Comparison of ENCODE assay signal across 7 mouse cellular contexts in genomic region chr6:137734846-137735609, GRCm38 (mm10). TPM values are rescaled to one million over a fixed set of nuclear protein-coding genes. Genes with fewer than 3 reads are reported as not detected.
DNase-seq lines count a peak whose midpoint lies in the region; ATAC-seq lines count a peak whose summit lies in the region.

Gene Strap, plus strand, starts transcription at chr6:137735078.

- H3K36me3 ChIP-seq in embryonic facial prominence, embryonic 10.5 days (replicated peaks): peaks cover 32% of the 10 kb centered on the region
- H3K36me3 ChIP-seq in limb, embryonic 10.5 days: peaks cover 34% of the 10 kb centered on the region
- H3K36me3 ChIP-seq in midbrain, embryonic 13.5 days: peaks cover 21% of the 10 kb centered on the region

- peak within 1 kb of the TSS; percentile 93 for H3K4me3 ChIP-seq in embryonic facial prominence, embryonic 10.5 days
- peak within 1 kb of the TSS; percentile 90 for H3K4me3 ChIP-seq in limb, embryonic 10.5 days
- peak within 1 kb of the TSS; percentile 95 for H3K4me3 ChIP-seq in midbrain, embryonic 13.5 days (replicated peaks)

- under 1% methylated on average over 81 of the region's 86 CpGs for WGBS in embryonic facial prominence, embryonic 10.5 days
- WGBS in limb, embryonic 10.5 days: under 1% methylated on average over 80 of the region's 86 CpGs
- under 1% methylated on average over 77 of the region's 86 CpGs for WGBS in midbrain, embryonic 13.5 days

- peaks cover 15% of the 10 kb centered on the region for H3K4me1 ChIP-seq in embryonic facial prominence, embryonic 10.5 days
- peaks cover 13% of the 10 kb centered on the region for H3K4me1 ChIP-seq in limb, embryonic 10.5 days
- peaks cover 29% of the 10 kb centered on the region for H3K4me1 ChIP-seq in midbrain, embryonic 13.5 days (replicated peaks)

- peak within 1 kb of the TSS; percentile 95 for H3K27ac ChIP-seq in embryonic facial prominence, embryonic 10.5 days (replicated peaks)
- H3K27ac ChIP-seq in limb, embryonic 10.5 days: peak within 1 kb of the TSS; percentile 95
- peak within 1 kb of the TSS; percentile 84 for H3K27ac ChIP-seq in midbrain, embryonic 13.5 days

- peak within 1 kb of the TSS; percentile 94 for H3K4me2 ChIP-seq in midbrain, embryonic 13.5 days (replicated peaks)

- H3K9me3 ChIP-seq in embryonic facial prominence, embryonic 10.5 days: no peaks in the 10 kb centered on the region
- H3K9me3 ChIP-seq in limb, embryonic 10.5 days (replicated peaks): no peaks in the 10 kb centered on the region
- H3K9me3 ChIP-seq in midbrain, embryonic 13.5 days: no peaks in the 10 kb centered on the region

- H3K9ac ChIP-seq in midbrain, embryonic 13.5 days (replicated peaks): peak within 1 kb of the TSS; percentile 93

- peak; percentile 95 for DNase-seq in adrenal gland, postnatal 10 days
- peak; percentile 99 for DNase-seq in embryonic facial prominence, embryonic 10.5 days (ENCODE audit: low spot score)
- DNase-seq in kidney, adult 11 months: peak; percentile 91
- DNase-seq in limb, embryonic 10.5 days (ENCODE audit: low spot score): peak; percentile 100
- peak; percentile 93 for DNase-seq in spleen, adult 12 weeks (ENCODE audit: low spot score)

- H3K27me3 ChIP-seq in embryonic facial prominence, embryonic 10.5 days (replicated peaks; ENCODE audit: low read depth, poor library complexity, severe bottlenecking): 0 out of 2 replicates have a peak, but pooled peaks cover 15% of the 10 kb centered on the region
- no peaks in the 10 kb centered on the region; the same call in 1 of the 2 replicates for H3K27me3 ChIP-seq in limb, embryonic 10.5 days (ENCODE audit: low read depth, poor library complexity, severe bottlenecking)
- H3K27me3 ChIP-seq in midbrain, embryonic 13.5 days: peaks cover 10% of the 10 kb centered on the region; the same call in 1 of the 2 replicates

- ATAC-seq in granulocyte monocyte progenitor cell, adult 5-6 weeks (replicated peaks; ENCODE audit: poor library complexity, severe bottlenecking): peak; percentile 96
- peak; percentile 98 for ATAC-seq in midbrain, embryonic 13.5 days

RNA-seq across cellular contexts. Expression of gene Strap, which starts in this region (rescaled TPM):
- total RNA-seq in adrenal gland, postnatal 10 days (2021): 100 to 1,000 TPM; 102 to 113 TPM
- 221 and 223 TPM in 2 replicates for polyA plus RNA-seq in embryonic facial prominence, embryonic 10.5 days (2016; fragmentation: Nextera tagmentation; extraction: Ambion mirVana)
- 116 and 121 TPM in 2 replicates for total RNA-seq in granulocyte monocyte progenitor cell, adult 5-6 weeks (2014; fragmentation: Nextera tagmentation)
- 155 and 171 TPM in 2 replicates for total RNA-seq in granulocyte monocyte progenitor cell, adult 5-6 weeks (2017)
- 227 and 229 TPM in 2 replicates for polyA plus RNA-seq in limb, embryonic 10.5 days (2016; fragmentation: Nextera tagmentation; extraction: Ambion mirVana)
- 172 and 189 TPM in 2 replicates for polyA plus RNA-seq in midbrain, embryonic 13.5 days (2015; fragmentation: Nextera tagmentation; extraction: Ambion mirVana)

Comparison
In these comparisons a context has a peak if more than half of its experiments do, and no peak if none do; other contexts are left out.
1. Peak in every context shown above with its lines: DNase-seq, ATAC-seq, H3K4me3 ChIP-seq and H3K27ac ChIP-seq.